Mouse (Mus musculus) urinary bladder, adult 2 months (tissue): ENCODE measurements around the gene Smim24. TPM values are rescaled to one million over a fixed set of nuclear protein-coding genes. Genes with fewer than 3 reads are reported as not detected.

Source experiments
- DNase-seq: peaks from one replicate; pipeline ENCODE4 v3.0.0; 2022; ENCODE audit warnings: low spot score
- polyA plus RNA-seq: library from polyadenylated mRNA; depleted of rRNA; stranded (reverse); fragments of >200 nt; gene quantifications from 2 replicates; pipeline ENCODE4 v1.2.3, GENCODE M21; 2012

The Smim24 gene
- polyA plus RNA-seq, 1 experiment: 5.0 TPM

DNA sequence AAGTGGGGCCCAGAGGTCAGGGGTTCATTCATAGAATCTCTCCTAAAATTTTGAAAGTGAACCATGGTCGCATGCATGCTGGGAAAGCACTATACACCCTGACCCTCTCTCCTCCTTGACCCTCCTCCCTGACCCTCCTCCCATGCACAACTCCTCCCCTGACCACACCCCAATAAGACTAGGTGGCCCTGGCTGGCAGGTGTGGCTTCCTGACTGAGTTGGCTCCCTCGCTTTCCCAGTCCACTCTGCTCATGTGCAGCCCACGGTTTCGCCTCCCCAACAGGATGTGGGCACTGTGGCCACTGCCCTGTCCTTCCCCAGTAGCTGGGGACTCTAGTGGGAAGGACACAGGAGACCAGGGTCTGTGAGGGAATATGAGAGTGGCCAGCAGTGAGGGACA lies 17.5 kb downstream of the Smim24 start:
- DNase-seq: no peak

GRCm38 (mm10) chr10:81410981-81411380 lies 18.1 kb downstream of the Smim24 start:
- no peak for DNase-seq

- peak; percentile 64 for DNase-seq
Observed at GRCm38 (mm10) chr10:81411471-81412400, 18.9 kb downstream of the Smim24 start.

DNA sequence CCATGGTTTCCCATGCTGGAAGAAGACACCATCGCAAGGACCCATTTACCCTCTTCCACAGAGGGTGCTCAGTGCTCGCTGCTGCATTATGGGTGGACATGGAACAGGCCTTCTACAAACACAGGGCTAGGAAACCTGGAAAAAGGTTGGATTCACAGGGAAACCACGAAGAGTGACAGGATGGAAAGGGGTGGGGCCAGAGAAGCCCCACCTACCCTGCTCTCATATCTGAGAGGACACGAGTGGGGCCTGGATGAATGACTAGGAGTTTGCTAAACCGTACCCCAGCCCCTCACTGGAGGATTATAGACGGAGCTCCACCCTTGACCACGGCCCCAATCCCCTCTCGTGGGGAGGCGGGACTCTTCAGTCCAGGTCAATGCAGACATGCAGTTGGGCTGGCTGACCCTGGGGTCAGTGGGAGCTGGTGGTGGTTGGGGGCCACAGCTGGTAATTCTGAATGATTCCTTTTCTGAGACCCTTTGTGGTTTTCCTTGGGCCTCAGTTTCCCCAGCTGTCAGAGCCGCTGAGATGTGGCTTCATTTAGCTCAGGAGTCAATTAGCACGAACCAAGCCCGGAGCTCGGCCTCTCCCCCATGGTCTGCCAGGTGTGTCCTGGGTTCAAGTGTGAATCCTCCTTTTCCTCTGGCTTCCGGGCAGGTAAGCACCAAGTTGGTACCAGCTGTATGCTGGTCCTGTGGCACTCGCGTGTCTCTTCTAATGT lies 19.9 kb downstream of the Smim24 start:
- DNase-seq: no peak

GRCm38 (mm10) chr10:81413310-81414261 lies 20.7 kb downstream of the Smim24 start:
- DNase-seq: no peak

DNA sequence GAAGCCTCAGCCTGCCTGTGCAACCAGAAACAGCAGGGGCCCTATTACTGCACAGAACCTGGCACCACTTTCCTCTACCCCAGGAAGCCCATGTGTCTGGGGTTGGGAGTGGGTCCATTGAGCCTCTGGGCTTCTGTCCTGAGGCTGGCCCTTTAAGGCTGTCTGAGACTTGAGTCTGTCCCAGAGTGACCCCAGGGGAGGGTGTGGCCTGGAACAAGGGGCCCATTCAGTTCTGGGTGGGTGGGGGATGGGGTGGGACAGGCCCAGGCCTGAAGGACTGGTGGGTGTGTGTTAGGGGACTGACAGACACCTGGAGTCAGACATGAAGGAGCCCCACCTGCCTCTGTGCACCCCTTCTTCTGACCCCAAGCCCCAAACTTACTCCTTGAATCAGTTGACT lies 21.8 kb downstream of the Smim24 start:
- DNase-seq: no peak

DNA sequence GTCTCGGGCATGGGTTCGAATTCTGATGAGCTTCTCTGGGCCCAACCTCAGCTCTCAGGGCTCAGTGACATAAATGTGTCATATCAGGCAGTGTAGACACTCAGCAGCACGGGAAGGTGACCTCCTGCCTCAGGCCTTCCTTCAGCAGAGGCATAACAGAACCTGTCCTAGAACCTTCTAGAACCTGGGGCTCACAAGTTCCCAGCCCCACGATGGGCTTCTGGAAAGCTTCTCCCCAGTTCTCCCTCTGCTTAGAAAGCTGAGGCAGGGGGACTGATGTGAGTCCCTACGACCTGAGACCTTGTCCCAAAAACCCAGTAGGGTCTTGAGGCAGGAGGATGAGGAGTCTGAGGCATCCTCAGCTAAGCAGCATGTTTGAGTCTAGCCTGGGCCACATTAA lies 22.3 kb downstream of the Smim24 start:
- DNase-seq: no peak

DNA sequence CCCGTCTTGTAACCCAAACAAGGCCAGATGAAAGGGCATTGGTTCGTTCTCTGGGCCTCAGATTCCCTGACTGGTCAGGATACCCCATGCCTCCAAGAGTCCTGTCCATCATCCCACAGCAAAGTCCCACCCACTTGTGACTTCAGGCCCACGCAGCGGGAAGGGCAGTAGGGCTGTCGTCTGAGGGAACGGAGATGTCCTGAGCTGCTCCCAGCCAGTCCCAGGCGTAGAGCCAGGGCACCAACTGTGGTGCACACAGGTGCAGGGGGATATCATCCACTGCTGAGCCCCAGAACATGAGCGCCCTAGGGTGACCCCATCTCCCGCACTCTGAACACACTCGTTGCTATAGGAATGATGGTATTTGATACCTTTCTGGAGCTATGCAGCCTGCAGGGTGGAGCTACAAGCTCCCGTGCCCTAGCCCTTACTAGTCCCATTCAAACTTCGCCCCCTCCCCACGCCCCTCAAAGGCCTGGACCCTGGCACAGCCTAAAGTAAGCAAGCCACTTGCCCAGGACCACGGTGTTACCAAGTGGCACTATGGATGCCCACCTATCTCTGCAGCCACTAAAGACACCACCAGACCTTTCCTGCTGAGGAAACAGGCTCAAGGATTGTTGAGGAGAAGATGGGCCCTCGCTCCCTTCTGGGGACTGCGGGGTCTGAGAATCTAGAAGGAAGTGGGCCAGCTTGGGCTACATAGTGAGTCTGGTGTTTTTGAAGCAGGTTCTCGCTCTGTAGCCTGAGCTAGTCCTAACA lies 22.9 kb downstream of the Smim24 start:
- no peak for DNase-seq

- DNase-seq: peak; percentile 76
Observed at GRCm38 (mm10) chr10:81416581-81417226, 23.9 kb downstream of the Smim24 start.

DNA sequence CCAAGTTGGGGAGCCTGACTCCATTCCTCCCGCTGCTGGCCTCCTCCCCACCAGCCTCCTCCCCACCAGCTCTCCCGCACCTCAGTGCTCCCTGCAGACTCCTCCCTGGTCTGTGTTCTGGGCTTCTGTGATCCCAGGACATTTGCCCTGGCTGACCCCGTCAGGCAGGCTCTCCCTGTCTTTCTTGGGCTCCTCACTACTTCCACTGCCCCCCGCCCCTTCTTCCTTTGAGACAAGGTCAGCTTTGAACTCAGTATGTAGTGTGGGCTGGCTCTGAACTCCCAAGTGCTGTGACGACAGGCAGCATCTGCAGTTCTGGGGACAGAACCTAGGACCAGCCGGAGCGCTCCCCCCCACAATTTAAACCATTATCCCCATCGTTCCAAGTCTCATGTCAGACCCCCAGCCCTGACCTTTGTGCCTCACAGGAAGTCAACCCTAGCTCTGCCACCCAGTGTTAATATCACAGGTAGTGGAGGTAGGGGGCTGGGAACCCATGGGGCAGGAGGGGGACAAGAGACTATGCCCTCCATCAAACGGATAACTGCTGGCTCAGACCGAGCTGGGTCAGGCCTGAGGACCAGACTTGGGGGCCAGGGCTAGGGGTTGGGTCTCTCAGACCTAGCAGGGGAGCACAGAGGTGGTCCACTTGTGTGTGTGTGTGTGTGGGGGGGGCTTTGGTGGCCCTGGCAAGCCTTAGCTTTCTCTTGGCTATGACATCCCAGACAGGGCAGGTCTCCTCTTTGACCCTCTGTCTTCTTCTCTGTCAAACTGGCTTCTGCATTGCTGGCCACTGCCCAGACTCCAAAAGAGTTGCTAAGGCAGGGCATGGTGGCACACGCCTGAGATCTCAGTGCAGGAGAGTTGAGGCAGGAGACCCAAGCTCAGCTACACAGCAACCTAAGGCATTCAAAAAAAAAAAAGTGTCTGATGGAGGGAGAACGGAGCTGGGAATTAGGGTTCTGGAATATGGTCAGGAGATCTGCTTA lies 24.7 kb downstream of the Smim24 start:
- DNase-seq: no peak

GRCm38 (mm10) chr10:81418216-81419070 lies 25.6 kb downstream of the Smim24 start:
- no peak for DNase-seq

GRCm38 (mm10) chr10:81419111-81419928 lies 26.5 kb downstream of the Smim24 start:
- DNase-seq: peak; percentile 19

DNA sequence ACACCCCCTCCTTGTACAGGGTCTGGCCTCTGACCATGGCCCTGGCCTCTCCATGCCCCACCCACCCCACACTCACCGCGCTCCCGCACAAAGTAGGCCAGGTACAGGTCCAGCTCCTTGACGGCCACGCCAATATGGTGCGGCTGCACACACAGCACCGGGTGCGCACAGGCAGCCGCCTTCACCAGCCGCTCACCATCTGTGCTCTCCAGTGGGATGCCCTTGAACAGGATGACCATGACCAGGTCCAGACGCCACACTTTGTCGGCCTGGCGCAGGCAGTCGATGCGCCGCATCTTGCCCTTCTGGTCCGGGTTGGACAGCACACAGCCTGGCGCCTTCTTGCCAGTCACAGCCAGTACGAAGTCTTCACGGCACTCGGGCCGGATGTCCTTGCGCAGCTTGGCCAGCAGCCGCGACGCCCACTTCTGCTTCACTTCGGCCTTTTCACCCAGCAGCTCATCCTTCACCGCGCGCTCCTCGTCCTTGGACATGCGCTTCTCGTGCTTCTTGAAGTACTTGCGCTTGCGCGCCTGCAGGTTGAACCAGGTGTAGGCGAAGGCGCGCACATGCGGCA lies 27.4 kb downstream of the Smim24 start:
- peak; percentile 18 for DNase-seq

- peak; percentile 13 for DNase-seq
Observed at GRCm38 (mm10) chr10:81421041-81421796, 28.4 kb downstream of the Smim24 start.

GRCm38 (mm10) chr10:81421797-81422100 lies 28.9 kb downstream of the Smim24 start:
- DNase-seq: peak; percentile 19

- no peak for DNase-seq
Observed at GRCm38 (mm10) chr10:81422191-81422590, 29.3 kb downstream of the Smim24 start.
